In the genomic region with DNA sequence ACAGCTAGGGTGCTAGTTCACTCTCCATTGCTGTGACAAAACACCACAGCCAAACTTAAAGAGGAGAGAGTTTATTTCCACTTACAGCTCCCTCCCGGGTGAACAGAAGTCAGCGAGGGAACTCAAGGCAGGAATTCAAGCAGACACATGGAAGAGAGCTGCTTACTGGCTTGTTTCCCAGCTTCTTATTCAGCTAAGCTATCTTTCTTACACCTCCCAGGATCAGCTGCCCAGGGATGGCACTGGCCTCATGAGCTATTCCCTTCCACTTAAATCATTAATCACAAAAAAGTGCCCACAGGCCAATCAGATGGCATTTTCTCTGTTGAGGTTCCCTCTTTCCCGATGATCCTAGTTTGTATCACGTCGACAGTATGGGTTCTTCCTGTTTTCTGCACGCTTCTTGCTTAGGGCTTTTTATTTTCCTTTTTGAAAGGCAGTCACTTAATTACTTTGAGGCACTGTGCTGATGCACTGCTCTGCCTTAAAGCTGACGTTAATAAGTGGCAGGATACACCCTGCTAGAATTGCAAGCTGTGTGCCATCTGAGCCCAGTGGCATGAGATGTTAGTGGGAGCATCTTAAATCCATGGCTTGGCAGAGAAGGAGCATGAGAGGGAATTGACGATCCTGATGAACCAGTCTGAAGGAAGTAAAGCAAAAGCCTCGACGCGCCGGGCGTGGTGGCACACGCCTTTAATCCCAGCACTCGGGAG, we compare ENCODE assay signal across 22 mouse cellular contexts. TPM values are rescaled to one million over a fixed set of nuclear protein-coding genes. Genes with fewer than 3 reads are reported as not detected.
DNase-seq lines count a peak whose midpoint lies in the region; ATAC-seq and TF ChIP-seq lines count a peak whose summit lies in the region.
"Had no signal": no experiment of that assay in that cellular context is flagged by ENCODE, and none has a peak within 500 bp of the region (broad histone marks: within the 10 kb centered on the region; RNA-seq: fewer than 3 reads in every experiment).

No protein-coding gene starts in this region.

- H3K4me3 ChIP-seq in forebrain, embryonic 14.5 days (ENCODE audit: low read depth, low read length), result no peak overlapping the region
- H3K4me3 ChIP-seq in forebrain, embryonic 12.5 days (replicated peaks), result no peak overlapping the region
- no peak overlapping the region for H3K4me3 ChIP-seq in heart, embryonic 16.5 days (ENCODE audit: low read length)
- no peak overlapping the region for H3K4me3 ChIP-seq in midbrain, postnatal 0 days (ENCODE audit: low read depth, low read length)
- H3K4me3 ChIP-seq in midbrain, embryonic 14.5 days (replicated peaks; ENCODE audit: low read depth, low read length), result no peak overlapping the region
- H3K4me3 ChIP-seq: embryonic facial prominence, embryonic 12.5 days; limb, embryonic 10.5 days; myocyte had no signal

- H3K4me2 ChIP-seq in forebrain, embryonic 14.5 days (ENCODE audit: low read length), result no peak overlapping the region
- no peak overlapping the region for H3K4me2 ChIP-seq in forebrain, embryonic 12.5 days
- no peak overlapping the region for H3K4me2 ChIP-seq in heart, embryonic 16.5 days (ENCODE audit: low read depth, low read length)
- H3K4me2 ChIP-seq in midbrain, postnatal 0 days (ENCODE audit: low read depth, low read length, poor library complexity, severe bottlenecking), result no peak overlapping the region
- H3K4me2 ChIP-seq in midbrain, embryonic 14.5 days (ENCODE audit: low read length), result no peak overlapping the region
- H3K4me2 ChIP-seq: embryonic facial prominence, embryonic 12.5 days; liver, embryonic 11.5 days; midbrain, embryonic 11.5 days had no signal

- DNase-seq in forebrain, embryonic 14.5 days (ENCODE audit: low spot score), result peak; percentile 72
- no peak for DNase-seq in heart, postnatal 36 days
- DNase-seq in midbrain, postnatal 0 days (ENCODE audit: low spot score), result peak; percentile 41
- no peak for DNase-seq in midbrain, embryonic 14.5 days
- no peak for DNase-seq in right cerebral cortex, postnatal 25 days
- DNase-seq in left cerebral cortex, postnatal 36 days (ENCODE audit: low spot score in 2 of 2), result no peak
- DNase-seq: adrenal gland, adult 8-10 months; cerebellum, adult 2 months; kidney, postnatal 4 days; lung, adult 2 months; right cerebral cortex, adult 18-20 months; spleen, adult 18-20 months; thymus, adult 18-20 months had no signal

- H3K36me3 ChIP-seq in forebrain, embryonic 14.5 days (ENCODE audit: control insufficient read depth, insufficient read depth, low read length), result no peaks in the 10 kb centered on the region
- H3K36me3 ChIP-seq in forebrain, embryonic 12.5 days (replicated peaks), result no peaks in the 10 kb centered on the region
- H3K36me3 ChIP-seq in heart, embryonic 16.5 days (ENCODE audit: control insufficient read depth, insufficient read depth), result no peaks in the 10 kb centered on the region
- H3K36me3 ChIP-seq in midbrain, postnatal 0 days (ENCODE audit: insufficient read depth, low read length), result no peaks in the 10 kb centered on the region
- H3K36me3 ChIP-seq in midbrain, embryonic 14.5 days (ENCODE audit: control insufficient read depth, insufficient read depth, low read length), result no peaks in the 10 kb centered on the region
- H3K36me3 ChIP-seq: embryonic facial prominence, embryonic 12.5 days had no signal

- ATAC-seq in forebrain, embryonic 14.5 days, result peak; percentile 61; the same call in 1 of the 2 replicates
- ATAC-seq in forebrain, embryonic 12.5 days (ENCODE audit: low FRiP score), result no peak
- ATAC-seq in heart, embryonic 16.5 days (replicated peaks; ENCODE audit: extremely low read depth, insufficient read depth, low FRiP score), result no peak
- ATAC-seq in midbrain, postnatal 0 days (ENCODE audit: low FRiP score), result no peak
- ATAC-seq in midbrain, embryonic 14.5 days (ENCODE audit: low FRiP score, low TSS enrichment), result no peak

- H3K4me1 ChIP-seq in forebrain, embryonic 14.5 days (ENCODE audit: control insufficient read depth, insufficient read depth, low read length), result no peaks in the 10 kb centered on the region
- H3K4me1 ChIP-seq in forebrain, embryonic 12.5 days, result no peaks in the 10 kb centered on the region; the same call in 1 of the 2 replicates
- H3K4me1 ChIP-seq in heart, embryonic 16.5 days (ENCODE audit: control insufficient read depth, insufficient read depth, low read length), result peaks cover 29% of the 10 kb centered on the region
- no peaks in the 10 kb centered on the region for H3K4me1 ChIP-seq in midbrain, postnatal 0 days (ENCODE audit: insufficient read depth, low read length)
- peaks cover 3% of the 10 kb centered on the region; the same call in 1 of the 2 replicates for H3K4me1 ChIP-seq in midbrain, embryonic 14.5 days (ENCODE audit: control insufficient read depth, insufficient read depth, low read length)

- H3K27me3 ChIP-seq in forebrain, embryonic 14.5 days (replicated peaks; ENCODE audit: control insufficient read depth, insufficient read depth, low read length), result no peaks in the 10 kb centered on the region
- no peaks in the 10 kb centered on the region for H3K27me3 ChIP-seq in forebrain, embryonic 12.5 days
- H3K27me3 ChIP-seq in heart, embryonic 16.5 days (ENCODE audit: control insufficient read depth, insufficient read depth, low read length), result no peaks in the 10 kb centered on the region
- no peaks in the 10 kb centered on the region for H3K27me3 ChIP-seq in midbrain, postnatal 0 days (ENCODE audit: insufficient read depth, low read length)
- no peaks in the 10 kb centered on the region for H3K27me3 ChIP-seq in midbrain, embryonic 14.5 days (ENCODE audit: control insufficient read depth, insufficient read depth, low read length)
- H3K27me3 ChIP-seq: CH12.LX; embryonic facial prominence, embryonic 12.5 days had no signal

- peak overlapping the region; percentile 49; the same call in 1 of the 2 replicates for H3K27ac ChIP-seq in forebrain, embryonic 14.5 days (ENCODE audit: low read depth, low read length)
- H3K27ac ChIP-seq in forebrain, embryonic 12.5 days, result no peak overlapping the region
- H3K27ac ChIP-seq in heart, embryonic 16.5 days (ENCODE audit: low read length), result peak overlapping the region; percentile 9; the same call in 1 of the 2 replicates
- H3K27ac ChIP-seq in midbrain, postnatal 0 days (ENCODE audit: low read depth, low read length), result no peak overlapping the region
- H3K27ac ChIP-seq in midbrain, embryonic 14.5 days (replicated peaks; ENCODE audit: low read depth, low read length), result no peak overlapping the region
- H3K27ac ChIP-seq: embryonic facial prominence, embryonic 12.5 days; limb, embryonic 10.5 days; macrophage had no signal

- H3K9me3 ChIP-seq in forebrain, embryonic 14.5 days (replicated peaks; ENCODE audit: control insufficient read depth, low read length), result no peaks in the 10 kb centered on the region
- no peaks in the 10 kb centered on the region for H3K9me3 ChIP-seq in forebrain, embryonic 12.5 days
- H3K9me3 ChIP-seq in heart, embryonic 16.5 days (replicated peaks; ENCODE audit: control insufficient read depth, low read length), result no peaks in the 10 kb centered on the region
- H3K9me3 ChIP-seq in midbrain, postnatal 0 days (ENCODE audit: low read length), result no peaks in the 10 kb centered on the region
- H3K9me3 ChIP-seq in midbrain, embryonic 14.5 days (ENCODE audit: control insufficient read depth, low read length), result no peaks in the 10 kb centered on the region
- H3K9me3 ChIP-seq: embryonic facial prominence, embryonic 12.5 days; limb, embryonic 10.5 days had no signal

- no peak overlapping the region for H3K9ac ChIP-seq in forebrain, embryonic 14.5 days (ENCODE audit: low read length)
- no peak overlapping the region for H3K9ac ChIP-seq in forebrain, embryonic 12.5 days
- H3K9ac ChIP-seq in heart, embryonic 16.5 days (ENCODE audit: low read length), result no peak overlapping the region
- no peak overlapping the region for H3K9ac ChIP-seq in midbrain, postnatal 0 days (replicated peaks; ENCODE audit: low read length, poor library complexity, severe bottlenecking)
- no peak overlapping the region for H3K9ac ChIP-seq in midbrain, embryonic 14.5 days (replicated peaks; ENCODE audit: low read length)
- H3K9ac ChIP-seq: embryonic facial prominence, embryonic 12.5 days had no signal

- 71% methylated on average over 15 of the region's 15 CpGs for WGBS in forebrain, embryonic 14.5 days
- WGBS in forebrain, embryonic 12.5 days, result 90% methylated on average over 15 of the region's 15 CpGs
- WGBS in heart, embryonic 16.5 days, result 75% methylated on average over 15 of the region's 15 CpGs
- WGBS in midbrain, postnatal 0 days, result 75% methylated on average over 15 of the region's 15 CpGs
- 83% methylated on average over 15 of the region's 15 CpGs for WGBS in midbrain, embryonic 14.5 days

- TF ChIP-seq CTCF in midbrain, postnatal 0 days (IDR thresholded peaks at IDR 0.05), result no peak

- intact Hi-C loops in heart, postnatal 36 days (cut with DNase I), result no loop called here
- intact Hi-C loops in left cerebral cortex, postnatal 36 days (cut with DNase I), result no loop called here

RNA-seq across cellular contexts. Expression of gene Tgfb2, which starts 44.4 kb away (rescaled TPM):
- 12.4 and 14.4 TPM in 2 replicates for polyA plus RNA-seq in forebrain, embryonic 14.5 days (2014; fragmentation: Nextera tagmentation; extraction: Ambion mirVana)
- polyA plus RNA-seq in forebrain, embryonic 12.5 days (2016; fragmentation: Nextera tagmentation; extraction: Ambion mirVana), result 20.5 and 23.0 TPM in 2 replicates
- polyA plus RNA-seq in heart, embryonic 16.5 days (2015; fragmentation: Nextera tagmentation; extraction: Ambion mirVana), result 42.2 and 43.6 TPM in 2 replicates
- total RNA-seq in heart, postnatal 36 days (2021), result 1 to 10 TPM; 4.2 to 8.1 TPM
- 14.8 and 19.8 TPM in 2 replicates for total RNA-seq in midbrain, postnatal 0 days (2014; rRNA removed)
- polyA plus RNA-seq in midbrain, postnatal 0 days (2015; fragmentation: Nextera tagmentation; extraction: Ambion mirVana), result 20.1 and 22.9 TPM in 2 replicates
- polyA plus RNA-seq in midbrain, embryonic 14.5 days (2014; fragmentation: Nextera tagmentation; extraction: Ambion mirVana), result 11.8 and 14.7 TPM in 2 replicates
- total RNA-seq in left cerebral cortex, postnatal 36 days (2021), result 1 to 10 TPM; 6.1 to 7.9 TPM

Comparison
In these comparisons a context has a peak if more than half of its experiments do, and no peak if none do; other contexts are left out.
1. DNase-seq: peak in forebrain, embryonic 14.5 days (single experiment) and midbrain, postnatal 0 days (single experiment); none in heart, postnatal 36 days (0 of 2), midbrain, embryonic 14.5 days (single experiment), right cerebral cortex, postnatal 25 days (single experiment) and left cerebral cortex, postnatal 36 days (0 of 2).
2. H3K27ac ChIP-seq: peak in forebrain, embryonic 14.5 days (single experiment) and heart, embryonic 16.5 days (single experiment); none in forebrain, embryonic 12.5 days (single experiment), midbrain, postnatal 0 days (single experiment) and midbrain, embryonic 14.5 days (single experiment).